Mouse (Mus musculus): ENCODE measurements around the gene Chd1. TPM values are rescaled to one million over a fixed set of nuclear protein-coding genes. Genes with fewer than 3 reads are reported as not detected.

Gene Chd1
- polyA plus RNA-seq, 1 experiment from 2014 or later = 34.0 TPM

DNA sequence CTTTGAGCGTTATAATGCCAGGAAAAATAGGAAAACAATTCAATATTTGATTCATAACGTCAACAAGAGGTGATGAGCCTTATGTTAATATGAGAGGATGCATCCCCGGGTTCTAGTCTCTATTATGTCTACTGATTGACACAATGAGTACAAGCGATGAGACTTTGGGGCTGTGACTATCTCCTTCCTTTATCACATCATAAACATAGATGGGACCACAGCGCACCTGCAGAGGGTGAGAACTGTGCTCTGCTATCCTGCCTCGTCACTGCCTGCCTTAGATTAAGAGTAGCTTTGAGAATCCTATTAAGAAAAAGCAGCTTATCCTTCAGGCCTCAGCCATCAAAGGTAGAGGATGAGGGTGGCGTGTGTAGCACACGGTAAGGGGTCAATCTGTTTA lies 85.9 kb downstream of the Chd1 start:
- no peak overlapping the region for H3K27ac ChIP-seq (ENCODE audit: low read depth)
- H3K9ac ChIP-seq (ENCODE audit: low read length) = no peak overlapping the region
- no peaks in the 10 kb centered on the region for H3K4me1 ChIP-seq (replicated peaks; ENCODE audit: control insufficient read depth, insufficient read depth, low read length)
- DNase-seq (ENCODE audit: low spot score) (no peak), ATAC-seq (replicated peaks; ENCODE audit: low FRiP score, low TSS enrichment, low read depth) (no peak)
- no peak overlapping the region for H3K4me2 ChIP-seq (ENCODE audit: low read length)
- H3K9me3 ChIP-seq (ENCODE audit: control insufficient read depth, low read length) = no peaks in the 10 kb centered on the region
- no peaks in the 10 kb centered on the region for H3K36me3 ChIP-seq (ENCODE audit: control insufficient read depth, insufficient read depth, low read length)
- H3K27me3 ChIP-seq (replicated peaks; ENCODE audit: control insufficient read depth, insufficient read depth, low read length) = no peaks in the 10 kb centered on the region
- no peak overlapping the region for H3K4me3 ChIP-seq (ENCODE audit: low read depth, low read length)
- whole genome bisulfite sequencing = 89% methylated on average over 8 of the region's 8 CpGs

DNA sequence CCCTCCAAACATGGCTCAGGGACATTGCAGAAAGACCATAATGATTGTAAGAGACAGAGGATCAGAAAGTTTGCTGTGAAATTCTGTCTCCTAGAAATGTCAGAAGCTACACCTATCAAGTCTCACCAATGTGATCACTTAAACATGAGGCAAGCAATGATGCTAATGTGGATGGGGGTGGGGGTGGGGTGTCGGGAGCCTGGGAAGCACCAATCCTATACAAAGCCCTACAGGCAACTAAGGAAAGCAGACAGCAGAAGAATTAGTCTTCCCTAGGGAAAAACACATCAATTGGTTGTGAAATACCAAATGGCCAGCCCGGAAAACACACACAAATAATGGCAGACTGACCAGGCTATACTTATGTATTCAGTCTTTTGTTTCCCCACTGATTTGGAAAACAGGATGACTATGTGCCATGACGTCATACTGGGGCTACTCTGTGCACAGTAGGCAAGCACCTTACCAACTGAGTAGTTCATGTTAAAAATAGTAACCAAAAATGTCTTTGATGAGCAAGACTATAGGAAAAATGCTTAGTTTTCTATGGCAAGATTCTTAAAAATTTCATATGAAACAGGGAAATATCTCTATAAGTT lies 94.5 kb downstream of the Chd1 start:
- ATAC-seq (replicated peaks; ENCODE audit: low FRiP score, low TSS enrichment, low read depth) (no peak), DNase-seq (ENCODE audit: low spot score) (no peak)
- H3K4me3 ChIP-seq (ENCODE audit: low read depth, low read length) = no peak overlapping the region
- H3K27ac ChIP-seq (ENCODE audit: low read depth) = no peak overlapping the region
- H3K36me3 ChIP-seq (ENCODE audit: control insufficient read depth, insufficient read depth, low read length) = no peaks in the 10 kb centered on the region
- H3K27me3 ChIP-seq (replicated peaks; ENCODE audit: control insufficient read depth, insufficient read depth, low read length) = no peaks in the 10 kb centered on the region
- H3K4me1 ChIP-seq (replicated peaks; ENCODE audit: control insufficient read depth, insufficient read depth, low read length) = no peaks in the 10 kb centered on the region
- WGBS = 76% methylated on average over 3 of the region's 3 CpGs
- H3K4me2 ChIP-seq (ENCODE audit: low read length) = no peak overlapping the region
- H3K9me3 ChIP-seq (ENCODE audit: control insufficient read depth, low read length) = no peaks in the 10 kb centered on the region
- H3K9ac ChIP-seq (ENCODE audit: low read length) = no peak overlapping the region

GRCm38 (mm10) chr17:15804008-15804812 lies 99.4 kb downstream of the Chd1 start:
- H3K4me2 ChIP-seq (ENCODE audit: low read length) = no peak overlapping the region
- ATAC-seq (replicated peaks; ENCODE audit: low FRiP score, low TSS enrichment, low read depth) = 0 out of 2 replicates have a peak, but pooled peaks have one; percentile 25
- H3K9ac ChIP-seq (ENCODE audit: low read length) = no peak overlapping the region
- 48% methylated on average over 15 of the region's 15 CpGs for WGBS
- peak; percentile 51 for DNase-seq (ENCODE audit: low spot score)
- no peak overlapping the region for H3K4me3 ChIP-seq (ENCODE audit: low read depth, low read length)
- peaks cover 27% of the 10 kb centered on the region for H3K36me3 ChIP-seq (ENCODE audit: control insufficient read depth, insufficient read depth, low read length)
- no peak overlapping the region for H3K27ac ChIP-seq (ENCODE audit: low read depth)
- no peaks in the 10 kb centered on the region for H3K27me3 ChIP-seq (replicated peaks; ENCODE audit: control insufficient read depth, insufficient read depth, low read length)
- H3K4me1 ChIP-seq (replicated peaks; ENCODE audit: control insufficient read depth, insufficient read depth, low read length) = peaks cover 9% of the 10 kb centered on the region
- no peaks in the 10 kb centered on the region for H3K9me3 ChIP-seq (ENCODE audit: control insufficient read depth, low read length)

DNA sequence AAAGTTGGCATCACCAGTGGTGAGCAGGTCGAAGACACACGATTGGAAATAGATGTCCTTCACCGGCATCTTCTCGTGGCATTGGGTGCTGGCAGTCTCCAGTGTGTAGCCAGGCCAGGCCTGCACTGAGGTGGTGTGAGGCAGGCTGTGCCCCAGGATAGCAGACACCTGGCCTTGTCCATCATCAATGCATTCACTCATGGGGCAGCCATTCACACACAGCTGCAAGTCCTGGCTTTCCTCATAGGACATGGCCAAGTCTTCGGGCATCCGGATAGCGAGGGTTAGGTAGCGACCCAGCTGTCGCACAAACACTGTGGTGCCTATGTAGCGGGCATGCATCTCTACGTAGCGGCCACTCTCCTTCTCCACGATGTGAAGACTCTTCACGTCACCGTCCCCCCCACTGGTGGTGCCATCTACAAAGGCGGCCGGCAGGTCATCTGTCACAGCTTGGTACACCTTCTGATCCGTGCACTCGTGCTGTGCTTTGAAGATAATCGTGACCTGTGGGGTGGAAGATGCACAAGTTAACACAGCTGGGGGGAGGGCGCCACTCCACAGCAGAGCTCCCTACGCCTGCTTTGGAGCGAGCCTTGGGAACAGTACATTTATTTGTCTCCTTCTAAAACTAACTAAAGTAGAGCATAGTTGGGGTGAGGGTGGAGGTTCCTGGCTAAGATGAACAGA lies 102.7 kb downstream of the Chd1 start:
- Histone ChIP-seq H3K4me1 (replicated peaks; ENCODE audit: control insufficient read depth, insufficient read depth, low read length) (peaks cover 15% of the 10 kb centered on the region), H3K4me3 (ENCODE audit: low read depth, low read length) (no peak overlapping the region), H3K27me3 (replicated peaks; ENCODE audit: control insufficient read depth, insufficient read depth, low read length) (no peaks in the 10 kb centered on the region), H3K36me3 (ENCODE audit: control insufficient read depth, insufficient read depth, low read length) (peaks cover 35% of the 10 kb centered on the region), H3K27ac (ENCODE audit: low read depth) (no peak overlapping the region), H3K9ac (ENCODE audit: low read length) (no peak overlapping the region), H3K4me2 (ENCODE audit: low read length) (no peak overlapping the region), H3K9me3 (ENCODE audit: control insufficient read depth, low read length) (no peaks in the 10 kb centered on the region)
- DNase-seq (ENCODE audit: low spot score) (no peak), ATAC-seq (replicated peaks; ENCODE audit: low FRiP score, low TSS enrichment, low read depth) (no peak)
- 89% methylated on average over 23 of the region's 23 CpGs for WGBS

- WGBS = 54% methylated on average over 4 of the region's 4 CpGs
- Histone ChIP-seq H3K4me2 (ENCODE audit: low read length) (no peak overlapping the region), H3K9me3 (ENCODE audit: control insufficient read depth, low read length) (no peaks in the 10 kb centered on the region), H3K4me3 (ENCODE audit: low read depth, low read length) (no peak overlapping the region), H3K27me3 (replicated peaks; ENCODE audit: control insufficient read depth, insufficient read depth, low read length) (no peaks in the 10 kb centered on the region), H3K4me1 (replicated peaks; ENCODE audit: control insufficient read depth, insufficient read depth, low read length) (peaks cover 15% of the 10 kb centered on the region), H3K27ac (ENCODE audit: low read depth) (no peak overlapping the region), H3K9ac (ENCODE audit: low read length) (no peak overlapping the region), H3K36me3 (ENCODE audit: control insufficient read depth, insufficient read depth, low read length) (peaks cover 41% of the 10 kb centered on the region)
- DNase-seq (ENCODE audit: low spot score) (no peak), ATAC-seq (replicated peaks; ENCODE audit: low FRiP score, low TSS enrichment, low read depth) (no peak)
These were observed 103.2 kb downstream of the Chd1 start for GRCm38 (mm10) chr17:15808015-15808414.

DNA sequence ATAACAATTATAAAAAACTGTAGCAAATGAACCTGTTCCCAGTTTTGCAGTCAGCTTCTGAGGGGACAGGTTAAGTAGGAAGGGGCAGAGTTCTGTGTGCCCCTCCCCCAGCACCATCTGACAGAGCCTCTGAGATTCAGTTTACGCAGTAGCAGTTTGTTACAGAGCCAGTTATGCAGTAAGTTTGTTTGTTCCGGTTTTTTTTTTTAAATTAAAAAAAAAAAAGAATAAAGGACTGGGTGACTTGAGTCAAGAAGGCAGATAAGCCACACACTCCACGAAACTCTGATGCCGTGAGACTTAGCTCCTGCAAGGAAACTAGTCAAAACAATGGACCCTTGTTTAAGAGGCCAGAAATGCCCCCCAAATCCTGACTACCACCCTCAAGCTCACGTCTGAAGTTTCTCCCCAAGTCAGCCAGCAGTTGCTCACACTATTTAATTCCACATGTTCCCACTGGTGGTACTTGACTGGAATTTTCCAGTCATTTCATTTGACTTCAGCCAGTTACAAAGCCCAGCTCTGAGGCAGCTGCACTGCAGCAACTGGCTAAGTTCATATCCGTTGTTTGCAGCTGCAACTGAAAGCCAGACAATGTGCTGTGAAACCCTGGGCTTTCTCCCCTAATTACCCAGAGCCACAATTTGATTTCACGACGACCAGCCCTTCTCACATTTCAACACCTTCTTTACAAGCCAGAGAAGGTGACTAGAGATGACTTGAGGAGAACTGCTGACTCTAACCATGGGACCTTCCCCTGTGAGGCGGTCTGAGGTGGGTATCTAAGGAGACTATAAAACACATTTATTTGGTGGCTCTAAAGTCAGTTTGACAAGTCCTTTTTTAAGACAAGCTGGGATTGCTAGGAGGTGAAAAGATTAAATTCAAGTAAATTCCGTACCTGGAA lies 104.0 kb downstream of the Chd1 start:
- WGBS = 30% methylated on average over 10 of the region's 10 CpGs
- Histone ChIP-seq H3K9ac (ENCODE audit: low read length) (no peak overlapping the region), H3K36me3 (ENCODE audit: control insufficient read depth, insufficient read depth, low read length) (peaks cover 47% of the 10 kb centered on the region)

GRCm38 (mm10) chr17:15809949-15810348 lies 105.2 kb downstream of the Chd1 start:
- Histone ChIP-seq H3K4me2 (ENCODE audit: low read length) (no peak overlapping the region), H3K36me3 (ENCODE audit: control insufficient read depth, insufficient read depth, low read length) (peaks cover 53% of the 10 kb centered on the region), H3K27ac (ENCODE audit: low read depth) (no peak overlapping the region), H3K4me3 (ENCODE audit: low read depth, low read length) (no peak overlapping the region), H3K27me3 (replicated peaks; ENCODE audit: control insufficient read depth, insufficient read depth, low read length) (no peaks in the 10 kb centered on the region), H3K9me3 (ENCODE audit: control insufficient read depth, low read length) (no peaks in the 10 kb centered on the region), H3K9ac (ENCODE audit: low read length) (no peak overlapping the region), H3K4me1 (replicated peaks; ENCODE audit: control insufficient read depth, insufficient read depth, low read length) (peaks cover 30% of the 10 kb centered on the region)
- WGBS = 76% methylated on average over 2 of the region's 2 CpGs
- ATAC-seq (replicated peaks; ENCODE audit: low FRiP score, low TSS enrichment, low read depth) (no peak), DNase-seq (ENCODE audit: low spot score) (no peak)

More for the DNA sequence above, 104.0 kb downstream of the Chd1 start:
- Histone ChIP-seq H3K9me3 (ENCODE audit: control insufficient read depth, low read length) (no peaks in the 10 kb centered on the region), H3K27ac (ENCODE audit: low read depth) (no peak overlapping the region; the same call in 1 of the 2 replicates), H3K27me3 (replicated peaks; ENCODE audit: control insufficient read depth, insufficient read depth, low read length) (no peaks in the 10 kb centered on the region), H3K4me2 (ENCODE audit: low read length) (no peak overlapping the region), H3K4me3 (ENCODE audit: low read depth, low read length) (no peak overlapping the region), H3K4me1 (replicated peaks; ENCODE audit: control insufficient read depth, insufficient read depth, low read length) (peaks cover 19% of the 10 kb centered on the region)
- ATAC-seq (replicated peaks; ENCODE audit: low FRiP score, low TSS enrichment, low read depth) (no peak), DNase-seq (ENCODE audit: low spot score) (peak; percentile 52)

DNA sequence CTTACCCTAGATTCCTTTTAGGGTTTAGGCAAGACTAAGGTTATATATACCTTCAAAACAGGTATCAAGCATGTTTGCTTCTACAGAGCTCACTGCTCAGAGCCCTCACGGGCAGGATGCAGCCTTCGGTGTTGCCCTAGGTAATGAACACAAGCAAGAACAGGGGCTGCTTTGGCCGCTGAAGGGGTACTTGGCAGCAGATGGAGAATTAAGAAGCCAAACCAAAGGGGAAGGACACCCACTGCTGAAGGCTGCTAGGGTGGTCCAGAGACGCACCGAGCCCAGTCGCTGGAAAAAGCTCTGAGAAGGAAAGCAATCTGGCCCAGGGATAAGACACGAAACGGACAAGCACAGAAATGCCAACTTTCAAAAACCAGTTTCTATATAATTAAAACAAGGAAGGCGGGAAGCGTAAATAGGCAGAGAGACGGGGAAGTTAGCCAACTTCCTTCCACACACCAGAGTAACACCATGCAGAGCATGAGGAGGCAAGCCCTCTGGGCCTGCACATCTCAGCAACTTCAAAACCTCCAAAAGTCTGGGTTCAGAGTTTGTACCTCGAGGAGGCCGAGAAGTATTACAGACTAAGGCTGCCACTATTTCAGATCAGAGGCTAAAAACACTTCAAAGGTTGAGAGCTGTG lies 107.5 kb downstream of the Chd1 start:
- Histone ChIP-seq H3K9ac (ENCODE audit: low read length) (no peak overlapping the region), H3K4me2 (ENCODE audit: low read length) (no peak overlapping the region; the same call in 1 of the 2 replicates), H3K4me1 (replicated peaks; ENCODE audit: control insufficient read depth, insufficient read depth, low read length) (peaks cover 30% of the 10 kb centered on the region), H3K9me3 (ENCODE audit: control insufficient read depth, low read length) (no peaks in the 10 kb centered on the region), H3K27ac (ENCODE audit: low read depth) (no peak overlapping the region), H3K4me3 (ENCODE audit: low read depth, low read length) (no peak overlapping the region), H3K27me3 (replicated peaks; ENCODE audit: control insufficient read depth, insufficient read depth, low read length) (no peaks in the 10 kb centered on the region), H3K36me3 (ENCODE audit: control insufficient read depth, insufficient read depth, low read length) (peaks cover 44% of the 10 kb centered on the region)
- ATAC-seq (replicated peaks; ENCODE audit: low FRiP score, low TSS enrichment, low read depth) = no peak
- DNase-seq (ENCODE audit: low spot score) = no peak
- WGBS = 87% methylated on average over 13 of the region's 13 CpGs

Data from intestine, embryonic 14.5 days (tissue).